Mouse (Mus musculus) gastrocnemius, postnatal 4 days (tissue): ENCODE results near the gene Dgcr2. TPM values are rescaled to one million over a fixed set of nuclear protein-coding genes. Genes with fewer than 3 reads are reported as not detected.

ENCODE experiments used
- DNase-seq, 2 experiments: peaks; one replicate each; pipeline ENCODE4 v3.0.0; 2021 to 2022; ENCODE audit warnings: low spot score in 2 of 2, mixed read lengths in 2 of 2
- total RNA-seq, 2 experiments: library from RNA; stranded (reverse); gene quantifications; 2 replicates each; pipeline ENCODE4 v1.2.3; 2021

Gene Dgcr2
- total RNA-seq, 2 experiments from 2014 or later, result 52.3 to 54.2 TPM

GRCm38 (mm10) chr16:17796519-17796918 is 101.8 kb downstream of the Dgcr2 start:
- DNase-seq, result no peak

GRCm38 (mm10) chr16:17795643-17796042 is 102.7 kb downstream of the Dgcr2 start:
- no peak for DNase-seq

- DNase-seq, result no peak
Measured at GRCm38 (mm10) chr16:17794047-17794446, 104.3 kb downstream of the Dgcr2 start.

- no peak for DNase-seq
Measured at GRCm38 (mm10) chr16:17792728-17793127, 105.6 kb downstream of the Dgcr2 start.

Other genes with a start within 250 kb of the Dgcr2 start
- 10 to 100 TPM; 36.9 to 46.9 TPM for gene Med15, start 165.7 kb downstream of the Dgcr2 start, total RNA-seq
- gene Klhl22, start 138.9 kb downstream of the Dgcr2 start, total RNA-seq, result 10 to 100 TPM; 56.9 to 60.4 TPM
- gene Scarf2, start 101.3 kb downstream of the Dgcr2 start, total RNA-seq, result 10 to 100 TPM; 33.7 to 37.3 TPM
- gene B830017H08Rik, start 65.4 kb downstream of the Dgcr2 start, total RNA-seq, result under 1 TPM in 1 of 2 experiments, not detected in 1; 0.25 TPM
- gene Car15, start 60.2 kb downstream of the Dgcr2 start, total RNA-seq, result under 1 TPM; 0.83 to 0.98 TPM
- gene Gm20518, start 6.9 kb downstream of the Dgcr2 start, total RNA-seq, result under 1 TPM; 0.29 to 0.36 TPM
- under 1 TPM; 0.07 to 0.08 TPM for gene Tssk1, start 4.3 kb downstream of the Dgcr2 start, total RNA-seq
- not detected for gene Tssk2, start 75 bp upstream of the Dgcr2 start, total RNA-seq
- 10 to 100 TPM; 16.2 to 20.2 TPM for gene Ess2, start 12.8 kb upstream of the Dgcr2 start, total RNA-seq
- not detected for gene Gsc2, start 16.5 kb upstream of the Dgcr2 start, total RNA-seq
- 10 to 100 TPM; 14.1 to 16.2 TPM for gene Slc25a1, start 29.7 kb upstream of the Dgcr2 start, total RNA-seq
- not detected for gene Vpreb2, start 81.9 kb upstream of the Dgcr2 start, total RNA-seq
- 10 to 100 TPM; 35.3 to 35.4 TPM for gene Dgcr6, start 154.3 kb upstream of the Dgcr2 start, total RNA-seq
- gene Prodh, start 191.6 kb upstream of the Dgcr2 start, total RNA-seq, result 1 to 10 TPM; 3.1 to 3.7 TPM
- gene Rtn4r, start 229.1 kb upstream of the Dgcr2 start, total RNA-seq, result 1 to 10 TPM; 1.2 to 1.4 TPM